Mouse (Mus musculus) midbrain, embryonic 16.5 days (tissue): ENCODE data around the gene Angpt4. TPM values are rescaled to one million over a fixed set of nuclear protein-coding genes. Genes with fewer than 3 reads are reported as not detected.
A peak's percentile ranks its signal among the peaks of the same experiment; 100 is the strongest.

Source experiments
- ATAC-seq: fragments of 200-750 bp; cut with Nextera tagmentation; 2 replicates; pipeline ENCODE4 v1.8.0; 2017; ENCODE audit warnings: moderate TSS enrichment
- H3K27ac ChIP-seq: fragments of 300-500 bp; sonication (generic); 2 replicates; pipeline ENCODE4 v1.5.1; 2014; ENCODE audit warnings: mild to moderate bottlenecking, low read length, mixed read lengths
- H3K27me3 ChIP-seq: fragments of 300-500 bp; sonication (generic); 2 replicates; pipeline ENCODE4 v1.6.1; 2014; ENCODE audit warnings: low read depth, low read length, mixed read lengths; ENCODE audit not compliant: control insufficient read depth, insufficient read depth
- H3K36me3 ChIP-seq: fragments of 300-500 bp; sonication (generic); 2 replicates; pipeline ENCODE4 v1.6.1; 2014; ENCODE audit warnings: mild to moderate bottlenecking, low read length, moderate library complexity, mixed read lengths; ENCODE audit not compliant: control insufficient read depth, insufficient read depth
- H3K4me1 ChIP-seq: fragments of 300-500 bp; sonication (generic); 2 replicates; pipeline ENCODE4 v1.6.1; 2014; ENCODE audit warnings: mild to moderate bottlenecking, low read length, mixed read lengths; ENCODE audit not compliant: control insufficient read depth, insufficient read depth
- H3K4me2 ChIP-seq: fragments of 300-500 bp; sonication (generic); 2 replicates; pipeline ENCODE4 v1.6.1; 2014; ENCODE audit warnings: mild to moderate bottlenecking, low read length, mixed read lengths
- H3K4me3 ChIP-seq: fragments of 300-500 bp; sonication (generic); 2 replicates; pipeline ENCODE4 v1.5.1; 2014; ENCODE audit warnings: low read depth, mild to moderate bottlenecking, low read length, moderate library complexity, mixed read lengths
- H3K9ac ChIP-seq: fragments of 300-500 bp; sonication (generic); 2 replicates; pipeline ENCODE4 v1.6.1; 2014; ENCODE audit warnings: low read depth, low read length, mixed read lengths
- H3K9me3 ChIP-seq: fragments of 300-500 bp; sonication (generic); replicated peaks from 2 replicates; pipeline ENCODE4 v1.6.1; 2014; ENCODE audit warnings: mild to moderate bottlenecking, low read length, mixed read lengths; ENCODE audit not compliant: control insufficient read depth, poor library complexity, severe bottlenecking
- WGBS: fragments of 180-500 bp; shearing (Covaris S2); extraction: QIAGEN DNeasy Blood & Tissue Kit; methylation state at CpG from one replicate; pipeline ENCODE4 v1.1.7; 2014; 5-methylcytosine and 5-hydroxymethylcytosine counted together
- polyA plus RNA-seq: library from polyadenylated mRNA; unstranded; fragments of >200 nt; fragmentation: Nextera tagmentation; extraction: Ambion mirVana; gene quantifications from 2 replicates; pipeline ENCODE4 v1.2.1, GENCODE M21; 2015

Gene Angpt4
- polyA plus RNA-seq, 1 experiment from 2014 or later, result 0.30 TPM

- no peak overlapping the region for H3K4me3 ChIP-seq
- no peak overlapping the region for H3K4me2 ChIP-seq
- H3K9ac ChIP-seq, result no peak overlapping the region
- no peaks in the 10 kb centered on the region for H3K27me3 ChIP-seq
- peaks cover 7% of the 10 kb centered on the region for H3K4me1 ChIP-seq
- WGBS, result 59% methylated on average over 2 of the region's 2 CpGs
- H3K27ac ChIP-seq, result no peak overlapping the region
- H3K36me3 ChIP-seq, result no peaks in the 10 kb centered on the region
- no peak for ATAC-seq
- H3K9me3 ChIP-seq, result no peaks in the 10 kb centered on the region
Measured at GRCm38 (mm10) chr2:151944106-151944505, 33.1 kb downstream of the Angpt4 start.

- 0 out of 2 replicates have a peak, but pooled peaks have one; percentile 17 for ATAC-seq
- H3K27me3 ChIP-seq, result no peaks in the 10 kb centered on the region
- H3K9me3 ChIP-seq, result no peaks in the 10 kb centered on the region
- H3K4me3 ChIP-seq, result no peak overlapping the region
- no peaks in the 10 kb centered on the region for H3K36me3 ChIP-seq
- no peak overlapping the region for H3K4me2 ChIP-seq
- no peak overlapping the region for H3K9ac ChIP-seq
- 93% methylated on average over 2 of the region's 2 CpGs for WGBS
- H3K4me1 ChIP-seq, result peaks cover 12% of the 10 kb centered on the region
- no peak overlapping the region for H3K27ac ChIP-seq
Measured at GRCm38 (mm10) chr2:151947617-151948016, 36.6 kb downstream of the Angpt4 start.

GRCm38 (mm10) chr2:151948311-151948710 lies 37.3 kb downstream of the Angpt4 start:
- H3K9ac ChIP-seq, result no peak overlapping the region
- 86% methylated on average over 7 of the region's 7 CpGs for WGBS
- no peak overlapping the region for H3K4me2 ChIP-seq
- H3K4me3 ChIP-seq, result no peak overlapping the region
- peak overlapping the region; percentile 79; the same call in 1 of the 2 replicates for H3K27ac ChIP-seq
- no peaks in the 10 kb centered on the region for H3K9me3 ChIP-seq
- no peaks in the 10 kb centered on the region for H3K27me3 ChIP-seq
- ATAC-seq, result no peak
- peaks cover 12% of the 10 kb centered on the region for H3K4me1 ChIP-seq
- no peaks in the 10 kb centered on the region for H3K36me3 ChIP-seq

GRCm38 (mm10) chr2:151949082-151949774 lies 38.2 kb downstream of the Angpt4 start:
- H3K4me1 ChIP-seq, result peaks cover 12% of the 10 kb centered on the region
- ATAC-seq, result peak; percentile 89
- H3K36me3 ChIP-seq, result no peaks in the 10 kb centered on the region
- peak overlapping the region; percentile 79 for H3K27ac ChIP-seq
- 0 out of 2 replicates have a peak overlapping the region, but pooled peaks have one; percentile 7 for H3K4me2 ChIP-seq
- H3K9me3 ChIP-seq, result no peaks in the 10 kb centered on the region
- 27% methylated on average over 2 of the region's 2 CpGs for WGBS
- no peak overlapping the region for H3K4me3 ChIP-seq
- no peak overlapping the region for H3K9ac ChIP-seq
- no peaks in the 10 kb centered on the region for H3K27me3 ChIP-seq

- no peak for ATAC-seq
- Histone ChIP-seq H3K4me1 (peaks cover 11% of the 10 kb centered on the region), H3K27me3 (no peaks in the 10 kb centered on the region), H3K36me3 (no peaks in the 10 kb centered on the region), H3K27ac (no peak overlapping the region), H3K9me3 (no peaks in the 10 kb centered on the region), H3K9ac (no peak overlapping the region), H3K4me3 (no peak overlapping the region), H3K4me2 (no peak overlapping the region)
- 89% methylated on average over 8 of the region's 8 CpGs for WGBS
Measured at GRCm38 (mm10) chr2:151953665-151954064, 42.7 kb downstream of the Angpt4 start.

GRCm38 (mm10) chr2:151956500-151957137 lies 45.6 kb downstream of the Angpt4 start:
- H3K4me3 ChIP-seq, result no peak overlapping the region
- no peak overlapping the region for H3K4me2 ChIP-seq
- 63% methylated on average over 4 of the region's 4 CpGs for WGBS
- no peak overlapping the region for H3K27ac ChIP-seq
- H3K36me3 ChIP-seq, result no peaks in the 10 kb centered on the region
- ATAC-seq, result 0 out of 2 replicates have a peak, but pooled peaks have one; percentile 11
- H3K9ac ChIP-seq, result peak overlapping the region; percentile 32; the same call in 1 of the 2 replicates
- no peaks in the 10 kb centered on the region for H3K27me3 ChIP-seq
- no peaks in the 10 kb centered on the region for H3K9me3 ChIP-seq
- H3K4me1 ChIP-seq, result peaks cover 6% of the 10 kb centered on the region

GRCm38 (mm10) chr2:151959274-151959673 lies 48.3 kb downstream of the Angpt4 start:
- Histone ChIP-seq H3K9me3 (no peaks in the 10 kb centered on the region), H3K36me3 (no peaks in the 10 kb centered on the region), H3K4me3 (no peak overlapping the region), H3K27me3 (no peaks in the 10 kb centered on the region), H3K9ac (no peak overlapping the region), H3K27ac (no peak overlapping the region), H3K4me2 (no peak overlapping the region), H3K4me1 (peaks cover 17% of the 10 kb centered on the region)
- ATAC-seq, result no peak
- 37% methylated on average over 5 of the region's 5 CpGs for WGBS

GRCm38 (mm10) chr2:151961284-151962196 lies 50.5 kb downstream of the Angpt4 start:
- Histone ChIP-seq H3K4me3 (no peak overlapping the region), H3K4me1 (peaks cover 18% of the 10 kb centered on the region), H3K9ac (no peak overlapping the region), H3K27me3 (no peaks in the 10 kb centered on the region), H3K27ac (peak overlapping the region; percentile 15; the same call in 1 of the 2 replicates), H3K36me3 (no peaks in the 10 kb centered on the region), H3K4me2 (no peak overlapping the region), H3K9me3 (no peaks in the 10 kb centered on the region)
- 34% methylated on average over 9 of the region's 9 CpGs for WGBS
- ATAC-seq, result peak; percentile 34
